Mouse (Mus musculus) forebrain, postnatal 0 days (tissue): ENCODE measurements around the gene Cask. TPM values are rescaled to one million over a fixed set of nuclear protein-coding genes. Genes with fewer than 3 reads are reported as not detected.

ENCODE experiments used
- ATAC-seq: fragments of 200-750 bp; cut with Nextera tagmentation; 2 replicates; pipeline ENCODE4 v1.8.0; 2017; ENCODE audit warnings: mild to moderate bottlenecking, moderate library complexity
- DNase-seq: peaks from one replicate; pipeline ENCODE4 v3.0.0-alpha.2; 2015
- H3K27ac ChIP-seq: fragments of 300-500 bp; sonication (generic); 2 replicates; pipeline ENCODE4 v1.5.1; 2014; ENCODE audit warnings: low read depth, mild to moderate bottlenecking, antibody characterized with exemption, low read length, moderate library complexity, mixed read lengths
- H3K27me3 ChIP-seq: fragments of 300-500 bp; sonication (generic); 2 replicates; pipeline ENCODE4 v1.6.1; 2014; ENCODE audit warnings: mild to moderate bottlenecking, low read length, mixed read lengths; ENCODE audit not compliant: insufficient read depth
- H3K36me3 ChIP-seq: fragments of 300-500 bp; sonication (generic); 2 replicates; pipeline ENCODE4 v1.6.1; 2014; ENCODE audit warnings: mild to moderate bottlenecking, moderate library complexity; ENCODE audit not compliant: insufficient read depth
- H3K4me1 ChIP-seq: fragments of 300-500 bp; sonication (generic); 2 replicates; pipeline ENCODE4 v1.6.1; 2014; ENCODE audit warnings: antibody characterized with exemption; ENCODE audit not compliant: insufficient read depth
- H3K4me2 ChIP-seq: fragments of 300-500 bp; sonication (generic); 2 replicates; pipeline ENCODE4 v1.6.1; 2014; ENCODE audit warnings: low read depth, mild to moderate bottlenecking, moderate library complexity
- H3K4me3 ChIP-seq: fragments of 300-500 bp; sonication (generic); 2 replicates; pipeline ENCODE4 v1.5.1; 2014; ENCODE audit warnings: low read depth, low read length, mixed read lengths
- H3K9ac ChIP-seq: fragments of 300-500 bp; sonication (generic); 2 replicates; pipeline ENCODE4 v1.6.1; 2014; ENCODE audit warnings: mild to moderate bottlenecking
- H3K9me3 ChIP-seq: fragments of 300-500 bp; sonication (generic); 2 replicates; pipeline ENCODE4 v1.6.1; 2016; ENCODE audit warnings: low read length
- CTCF ChIP-seq: sonication (generic); IDR thresholded peaks from 2 replicates; pipeline ENCODE4 v1.5.1; 2016; ENCODE audit warnings: antibody characterized with exemption, control low read depth, low read depth
- WGBS: fragments of 180-500 bp; shearing (Covaris S2); extraction: QIAGEN DNeasy Blood & Tissue Kit; methylation state at CpG from one replicate; pipeline ENCODE4 v1.1.7; 2014; 5-methylcytosine and 5-hydroxymethylcytosine counted together
- polyA plus RNA-seq: library from polyadenylated mRNA; unstranded; fragments of >200 nt; fragmentation: Nextera tagmentation; extraction: Ambion mirVana; gene quantifications from 2 replicates; pipeline ENCODE4 v1.2.1, GENCODE M21; 2015
- total RNA-seq: library from RNA; depleted of rRNA; stranded (reverse); fragments of >200 nt; gene quantifications from 2 replicates; pipeline ENCODE4 v1.2.3, GENCODE M21; 2014

Cask gene
- total and polyA plus RNA-seq, 2 experiments from 2014 or later = 57.9 to 183 TPM

DNA sequence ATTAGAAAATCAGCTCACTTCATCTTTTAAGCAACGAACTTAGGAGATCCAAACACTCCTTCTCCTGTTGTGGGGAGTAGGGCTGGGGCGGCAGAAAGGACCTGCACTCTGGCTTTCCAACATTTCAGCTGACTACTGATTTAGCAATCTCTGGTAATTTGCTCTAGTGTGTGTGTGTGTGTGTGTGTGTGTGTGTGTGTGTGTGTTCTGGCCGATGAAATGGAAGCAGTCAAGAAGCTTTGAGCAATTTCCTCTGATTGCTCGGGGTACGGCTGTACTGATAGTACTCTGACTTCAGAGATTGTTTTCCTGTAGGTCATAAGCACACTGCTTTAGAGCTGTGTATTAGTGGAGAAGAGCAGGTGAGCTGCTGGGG, 331.8 kb downstream of the Cask start:
- H3K4me1 ChIP-seq = no peaks in the 10 kb centered on the region
- H3K4me2 ChIP-seq = no peak overlapping the region
- no peaks in the 10 kb centered on the region; the same call in none of the 2 replicates for H3K36me3 ChIP-seq
- no peak overlapping the region for H3K27ac ChIP-seq
- H3K9ac ChIP-seq = no peak overlapping the region
- no peaks in the 10 kb centered on the region for H3K9me3 ChIP-seq
- no peak for TF ChIP-seq CTCF
- WGBS = 60% methylated on average over 5 of the region's 5 CpGs
- no peaks in the 10 kb centered on the region for H3K27me3 ChIP-seq
- peak; percentile 44 for ATAC-seq
- no peak overlapping the region for H3K4me3 ChIP-seq
- no peak for DNase-seq

GRCm38 (mm10) chrX:13518781-13519407, 332.3 kb downstream of the Cask start:
- Histone ChIP-seq H3K27me3 (no peaks in the 10 kb centered on the region), H3K36me3 (no peaks in the 10 kb centered on the region; the same call in none of the 2 replicates), H3K4me1 (no peaks in the 10 kb centered on the region), H3K9me3 (no peaks in the 10 kb centered on the region), H3K27ac (no peak overlapping the region; the same call in 1 of the 2 replicates), H3K4me2 (no peak overlapping the region), H3K9ac (no peak overlapping the region), H3K4me3 (no peak overlapping the region)
- WGBS = 68% methylated on average over 4 of the region's 4 CpGs
- DNase-seq (peak; percentile 11), ATAC-seq (no peak)
- TF ChIP-seq CTCF = no peak

- Histone ChIP-seq H3K4me3 (no peak overlapping the region), H3K9me3 (no peaks in the 10 kb centered on the region), H3K9ac (no peak overlapping the region), H3K27ac (no peak overlapping the region), H3K27me3 (no peaks in the 10 kb centered on the region), H3K36me3 (no peaks in the 10 kb centered on the region; the same call in 1 of the 2 replicates), H3K4me1 (no peaks in the 10 kb centered on the region), H3K4me2 (no peak overlapping the region)
- 76% methylated on average over 10 of the region's 10 CpGs for WGBS
- no peak for DNase-seq
- no peak for TF ChIP-seq CTCF
- ATAC-seq = no peak
Observed at GRCm38 (mm10) chrX:13518019-13518418, 333.1 kb downstream of the Cask start.

- no peak for DNase-seq
- no peak overlapping the region for H3K4me2 ChIP-seq
- no peaks in the 10 kb centered on the region for H3K36me3 ChIP-seq
- no peak for ATAC-seq
- TF ChIP-seq CTCF = no peak
- no peak overlapping the region for H3K27ac ChIP-seq
- no peak overlapping the region for H3K9ac ChIP-seq
- H3K9me3 ChIP-seq = no peaks in the 10 kb centered on the region
- H3K27me3 ChIP-seq = no peaks in the 10 kb centered on the region
- no peaks in the 10 kb centered on the region for H3K4me1 ChIP-seq
- no peak overlapping the region for H3K4me3 ChIP-seq
- 87% methylated on average over 6 of the region's 6 CpGs for WGBS
Observed at GRCm38 (mm10) chrX:13516451-13516850, 334.7 kb downstream of the Cask start.

DNA sequence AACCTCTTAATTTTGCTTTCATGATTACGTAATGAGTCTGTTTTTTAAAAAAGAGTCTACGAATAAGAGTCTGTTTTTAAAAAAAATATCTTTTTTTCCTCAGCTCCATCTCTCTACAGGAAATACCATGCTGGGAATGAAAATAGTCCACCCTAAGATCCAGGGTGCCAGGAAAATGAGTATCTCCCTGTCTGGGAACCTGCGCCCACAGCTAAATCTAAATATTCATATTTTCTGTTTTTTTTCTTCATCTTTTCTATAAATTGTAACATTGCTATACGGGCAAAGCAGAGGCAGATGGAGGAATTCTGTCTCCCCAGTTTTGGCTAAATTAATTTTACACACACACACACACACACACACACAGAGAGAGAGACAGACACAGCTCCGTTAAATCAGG, 337.3 kb downstream of the Cask start:
- 74% methylated on average over 5 of the region's 5 CpGs for WGBS
- no peak for TF ChIP-seq CTCF
- no peaks in the 10 kb centered on the region for H3K9me3 ChIP-seq
- H3K4me2 ChIP-seq = no peak overlapping the region
- no peaks in the 10 kb centered on the region for H3K27me3 ChIP-seq
- DNase-seq = no peak
- ATAC-seq = no peak
- no peak overlapping the region for H3K4me3 ChIP-seq
- no peak overlapping the region for H3K9ac ChIP-seq
- no peaks in the 10 kb centered on the region for H3K4me1 ChIP-seq
- no peaks in the 10 kb centered on the region for H3K36me3 ChIP-seq
- no peak overlapping the region for H3K27ac ChIP-seq

DNA sequence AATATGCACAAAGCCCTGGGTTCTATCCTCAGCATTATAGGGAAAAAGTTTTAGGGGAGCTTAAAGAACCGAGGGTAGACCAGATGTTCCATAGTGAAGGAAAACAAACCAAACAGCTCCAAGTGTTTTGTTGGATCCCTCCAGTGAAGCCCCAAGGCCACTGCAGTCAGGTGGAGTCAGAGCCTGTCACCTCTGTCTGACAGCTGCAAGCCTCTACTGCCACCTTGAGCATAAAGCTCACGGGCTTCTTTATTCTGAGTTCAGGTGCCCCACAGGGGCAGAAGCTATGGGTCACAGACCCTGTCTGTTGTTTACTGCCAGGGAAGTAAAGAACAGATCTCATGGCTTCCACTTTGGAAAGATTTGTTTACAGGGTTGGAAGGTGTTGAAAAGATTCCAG, 338.0 kb downstream of the Cask start:
- no peaks in the 10 kb centered on the region for H3K4me1 ChIP-seq
- WGBS = 59% methylated on average over 2 of the region's 2 CpGs

GRCm38 (mm10) chrX:13506376-13506775, 344.8 kb downstream of the Cask start:
- Histone ChIP-seq H3K4me3 (no peak overlapping the region), H3K27ac (no peak overlapping the region), H3K9ac (no peak overlapping the region), H3K27me3 (no peaks in the 10 kb centered on the region), H3K4me2 (no peak overlapping the region), H3K36me3 (no peaks in the 10 kb centered on the region), H3K9me3 (no peaks in the 10 kb centered on the region), H3K4me1 (no peaks in the 10 kb centered on the region)
- no peak for TF ChIP-seq CTCF
- 57% methylated on average over 2 of the region's 2 CpGs for WGBS
- DNase-seq (no peak), ATAC-seq (no peak)

More for the DNA sequence above, 338.0 kb downstream of the Cask start:
- H3K4me2 ChIP-seq = no peak overlapping the region
- H3K9me3 ChIP-seq = no peaks in the 10 kb centered on the region
- 0 out of 2 replicates have a peak, but pooled peaks have one; percentile 16 for TF ChIP-seq CTCF
- no peak overlapping the region for H3K27ac ChIP-seq
- H3K36me3 ChIP-seq = no peaks in the 10 kb centered on the region
- H3K4me3 ChIP-seq = no peak overlapping the region
- DNase-seq (no peak), ATAC-seq (no peak)
- H3K27me3 ChIP-seq = no peaks in the 10 kb centered on the region
- no peak overlapping the region for H3K9ac ChIP-seq

GRCm38 (mm10) chrX:13504389-13504788, 346.8 kb downstream of the Cask start:
- H3K27me3 ChIP-seq = no peaks in the 10 kb centered on the region
- no peaks in the 10 kb centered on the region for H3K4me1 ChIP-seq
- ATAC-seq = no peak
- no peaks in the 10 kb centered on the region for H3K36me3 ChIP-seq
- no peak for TF ChIP-seq CTCF
- H3K27ac ChIP-seq = no peak overlapping the region
- no peak overlapping the region for H3K9ac ChIP-seq
- no peaks in the 10 kb centered on the region for H3K9me3 ChIP-seq
- H3K4me2 ChIP-seq = no peak overlapping the region
- 84% methylated on average over 7 of the region's 7 CpGs for WGBS
- no peak overlapping the region for H3K4me3 ChIP-seq
- DNase-seq = no peak
